Mouse (Mus musculus): ENCODE data around the gene Cpn2. TPM values are rescaled to one million over a fixed set of nuclear protein-coding genes. Genes with fewer than 3 reads are reported as not detected.

Gene Cpn2
- polyA plus RNA-seq (2012; rRNA removed) (4.8 and 5.6 TPM in 2 replicates), polyA plus RNA-seq (2014; fragmentation: Nextera tagmentation; extraction: Ambion mirVana) (2.1 and 2.8 TPM in 2 replicates)

DNA sequence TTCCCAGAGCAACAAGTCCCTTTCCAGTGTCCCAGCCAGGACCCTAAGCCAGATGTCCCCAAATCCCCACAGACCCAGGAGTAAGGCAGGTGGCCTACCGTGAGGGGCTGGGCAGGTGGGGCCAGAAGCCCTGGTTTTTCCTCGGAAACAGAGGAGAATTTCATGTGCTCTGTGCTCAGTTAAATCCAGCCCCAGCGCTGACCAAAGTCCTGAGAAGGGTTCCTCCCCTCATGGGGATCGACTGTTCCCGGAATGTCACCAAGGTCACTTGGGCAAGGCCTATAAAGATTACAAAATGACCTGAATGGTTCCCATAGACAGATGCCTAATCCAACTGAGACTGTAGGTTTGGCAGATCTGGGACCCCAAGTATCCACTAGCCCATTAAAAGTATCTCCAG is at the start of gene Cpn2:
Gene Cpn2 (minus strand): TSS at position 141 of the 400 bp plus-strand sequence.
- TF ChIP-seq EP300 (IDR thresholded peaks at IDR 0.05; ENCODE audit: low read depth) = no peak
- TF ChIP-seq CTCF (IDR thresholded peaks at IDR 0.05; ENCODE audit: low read depth) = no peak
- Histone ChIP-seq H3K9ac (replicated peaks) (no peak within 1 kb of the TSS; the same call in 1 of the 2 replicates), H3K27me3 (ENCODE audit: control insufficient read depth, insufficient read depth, low read length) (no peaks in the 10 kb centered on the region), H3K4me3 (ENCODE audit: insufficient read depth in 1 of 2, low read depth in 2 of 2, low read length in 2 of 2) (peak within 1 kb of the TSS; percentile 26 to 50), H3K36me3 (replicated peaks; ENCODE audit: control insufficient read depth, insufficient read depth, low read depth) (no peaks in the 10 kb centered on the region), H3K4me1 (replicated peaks; ENCODE audit: control insufficient read depth in 2 of 2, insufficient read depth in 2 of 2, low read length in 1 of 2) (no peaks in the 10 kb centered on the region), H3K27ac (no peak within 1 kb of the TSS), H3K4me2 (ENCODE audit: low read depth) (peak within 1 kb of the TSS; percentile 49), H3K9me3 (ENCODE audit: control insufficient read depth, low read length) (no peaks in the 10 kb centered on the region)
- 0 out of 2 replicates have a peak, but pooled peaks have one; percentile 41 for ATAC-seq (ENCODE audit: insufficient read depth)
- 40% methylated on average over 5 of the region's 5 CpGs for WGBS (ENCODE audit: insufficient replicate concordance)
- peak in 2 of 3 experiments; percentile 15 to 17 for DNase-seq (ENCODE audit: low read depth in 3 of 3, low spot score in 3 of 3)

DNA sequence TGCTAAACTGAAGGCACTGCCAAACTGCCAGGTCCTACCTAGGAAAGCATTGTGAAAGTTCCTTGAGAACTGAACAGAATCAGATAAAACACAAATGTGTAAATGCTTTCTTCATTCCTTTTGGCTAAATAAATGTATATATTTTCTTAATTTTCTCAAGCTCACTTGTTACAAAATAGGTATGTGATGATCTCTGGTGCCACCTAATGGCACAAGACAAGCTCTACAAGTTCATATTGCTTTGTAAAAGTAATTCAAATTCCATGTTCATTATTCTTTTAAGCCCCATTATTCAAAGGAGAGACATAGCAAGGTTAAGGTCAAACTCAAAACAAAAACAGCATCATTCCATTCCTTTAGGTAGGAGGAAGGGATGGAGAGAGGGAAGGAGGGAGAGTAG is 46.9 kb upstream of the Cpn2 start:
- H3K4me3 ChIP-seq (ENCODE audit: insufficient read depth in 1 of 2, low read depth in 2 of 2, low read length in 2 of 2) = no peak overlapping the region
- no peak overlapping the region for H3K9ac ChIP-seq (replicated peaks)
- peaks cover 8 to 18% of the 10 kb centered on the region in 2 experiments for H3K4me1 ChIP-seq (replicated peaks; ENCODE audit: control insufficient read depth in 2 of 2, insufficient read depth in 2 of 2, low read length in 1 of 2)
- DNase-seq (ENCODE audit: low read depth in 3 of 3, low spot score in 3 of 3) (no peak), ATAC-seq (ENCODE audit: insufficient read depth) (no peak)
- TF ChIP-seq CTCF (IDR thresholded peaks at IDR 0.05; ENCODE audit: low read depth) = peak; percentile 41; the same call in 1 of the 2 replicates
- no peak for TF ChIP-seq EP300 (IDR thresholded peaks at IDR 0.05; ENCODE audit: low read depth)
- H3K27ac ChIP-seq = no peak overlapping the region
- H3K4me2 ChIP-seq (ENCODE audit: low read depth) = no peak overlapping the region
- peaks cover 12% of the 10 kb centered on the region; the same call in 1 of the 2 replicates for H3K36me3 ChIP-seq (replicated peaks; ENCODE audit: control insufficient read depth, insufficient read depth, low read depth)
- H3K27me3 ChIP-seq (ENCODE audit: control insufficient read depth, insufficient read depth, low read length) = peaks cover 6% of the 10 kb centered on the region
- H3K9me3 ChIP-seq (ENCODE audit: control insufficient read depth, low read length) = no peaks in the 10 kb centered on the region

DNA sequence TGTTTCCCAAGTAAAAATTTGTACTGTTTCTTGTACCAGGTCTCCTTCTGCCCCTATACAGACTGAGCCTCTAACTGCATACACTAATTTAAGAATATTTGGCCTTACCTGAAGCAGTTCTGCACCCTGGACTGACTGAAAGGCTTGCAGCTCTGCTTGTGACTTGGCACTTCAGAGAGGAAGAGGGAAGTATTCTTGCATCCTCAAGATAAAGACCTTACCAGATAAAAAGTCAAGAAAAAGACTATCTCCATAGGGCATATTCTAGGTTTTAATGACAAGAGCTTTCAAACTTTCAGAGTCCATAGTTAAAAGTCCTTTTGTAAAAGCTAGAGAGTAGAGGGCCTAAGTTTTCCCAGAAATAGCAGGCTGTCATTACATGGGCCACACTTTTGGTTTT is 43.3 kb upstream of the Cpn2 start, which contains the start of gene Gp5:
Gene Gp5 (minus strand): TSS at position 133 of the 400 bp plus-strand sequence.
- no peak within 1 kb of the TSS for H3K27ac ChIP-seq
- H3K4me2 ChIP-seq (ENCODE audit: low read depth) = peak within 1 kb of the TSS; percentile 67
- H3K9me3 ChIP-seq (ENCODE audit: control insufficient read depth, low read length) = no peaks in the 10 kb centered on the region
- TF ChIP-seq EP300 (IDR thresholded peaks at IDR 0.05; ENCODE audit: low read depth) (peak; percentile 67), CTCF (IDR thresholded peaks at IDR 0.05; ENCODE audit: low read depth) (no peak)
- H3K4me3 ChIP-seq (ENCODE audit: insufficient read depth in 1 of 2, low read depth in 2 of 2, low read length in 2 of 2) = peak within 1 kb of the TSS; percentile 12 to 60
- H3K4me1 ChIP-seq (replicated peaks; ENCODE audit: control insufficient read depth in 2 of 2, insufficient read depth in 2 of 2, low read length in 1 of 2) = peaks cover 8 to 18% of the 10 kb centered on the region in 2 experiments
- peaks cover 28% of the 10 kb centered on the region for H3K27me3 ChIP-seq (ENCODE audit: control insufficient read depth, insufficient read depth, low read length)
- ATAC-seq (ENCODE audit: insufficient read depth) = peak; percentile 72; the same call in 1 of the 2 replicates
- H3K36me3 ChIP-seq (replicated peaks; ENCODE audit: control insufficient read depth, insufficient read depth, low read depth) = peaks cover 5% of the 10 kb centered on the region; the same call in 1 of the 2 replicates
- peak in 2 of 3 experiments; percentile 14 to 23 for DNase-seq (ENCODE audit: low read depth in 3 of 3, low spot score in 3 of 3)
- H3K9ac ChIP-seq (replicated peaks) = no peak within 1 kb of the TSS

DNA sequence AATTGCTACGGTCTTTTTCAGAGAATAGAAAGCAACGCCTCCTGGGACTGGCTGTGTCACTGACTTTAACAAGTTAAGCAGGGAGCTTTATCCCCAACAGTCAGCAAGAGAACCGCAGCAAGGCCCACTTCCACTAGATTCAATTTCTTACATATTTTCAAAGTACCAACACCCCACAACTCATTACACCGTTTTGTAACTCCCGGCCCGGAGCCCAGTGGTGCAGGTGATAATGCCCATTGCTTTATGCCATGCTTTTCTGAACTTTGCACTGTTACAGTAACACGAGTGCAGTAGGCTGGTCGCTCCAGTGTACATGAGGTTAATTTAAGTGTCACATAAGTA is 42.8 kb upstream of the Cpn2 start:
- peaks cover 28% of the 10 kb centered on the region for H3K27me3 ChIP-seq (ENCODE audit: control insufficient read depth, insufficient read depth, low read length)
- 0 out of 4 replicates have a peak overlapping the region, but pooled peaks of 1 of the 2 experiments have one; percentile 3 for H3K4me3 ChIP-seq (ENCODE audit: insufficient read depth in 1 of 2, low read depth in 2 of 2, low read length in 2 of 2)
- no peaks in the 10 kb centered on the region for H3K9me3 ChIP-seq (ENCODE audit: control insufficient read depth, low read length)
- DNase-seq (ENCODE audit: low read depth in 3 of 3, low spot score in 3 of 3) = no peak
- H3K27ac ChIP-seq = no peak overlapping the region
- 17% methylated on average over 8 of the region's 8 CpGs for WGBS (ENCODE audit: insufficient replicate concordance)
- no peak for TF ChIP-seq EP300 (IDR thresholded peaks at IDR 0.05; ENCODE audit: low read depth)
- no peak for ATAC-seq (ENCODE audit: insufficient read depth)
- peaks cover 3% of the 10 kb centered on the region; the same call in 1 of the 2 replicates for H3K36me3 ChIP-seq (replicated peaks; ENCODE audit: control insufficient read depth, insufficient read depth, low read depth)
- H3K9ac ChIP-seq (replicated peaks) = no peak overlapping the region
- H3K4me1 ChIP-seq (replicated peaks; ENCODE audit: control insufficient read depth in 2 of 2, insufficient read depth in 2 of 2, low read length in 1 of 2) = peaks cover 8 to 18% of the 10 kb centered on the region in 2 experiments
- peak overlapping the region; percentile 67 for H3K4me2 ChIP-seq (ENCODE audit: low read depth)

DNA sequence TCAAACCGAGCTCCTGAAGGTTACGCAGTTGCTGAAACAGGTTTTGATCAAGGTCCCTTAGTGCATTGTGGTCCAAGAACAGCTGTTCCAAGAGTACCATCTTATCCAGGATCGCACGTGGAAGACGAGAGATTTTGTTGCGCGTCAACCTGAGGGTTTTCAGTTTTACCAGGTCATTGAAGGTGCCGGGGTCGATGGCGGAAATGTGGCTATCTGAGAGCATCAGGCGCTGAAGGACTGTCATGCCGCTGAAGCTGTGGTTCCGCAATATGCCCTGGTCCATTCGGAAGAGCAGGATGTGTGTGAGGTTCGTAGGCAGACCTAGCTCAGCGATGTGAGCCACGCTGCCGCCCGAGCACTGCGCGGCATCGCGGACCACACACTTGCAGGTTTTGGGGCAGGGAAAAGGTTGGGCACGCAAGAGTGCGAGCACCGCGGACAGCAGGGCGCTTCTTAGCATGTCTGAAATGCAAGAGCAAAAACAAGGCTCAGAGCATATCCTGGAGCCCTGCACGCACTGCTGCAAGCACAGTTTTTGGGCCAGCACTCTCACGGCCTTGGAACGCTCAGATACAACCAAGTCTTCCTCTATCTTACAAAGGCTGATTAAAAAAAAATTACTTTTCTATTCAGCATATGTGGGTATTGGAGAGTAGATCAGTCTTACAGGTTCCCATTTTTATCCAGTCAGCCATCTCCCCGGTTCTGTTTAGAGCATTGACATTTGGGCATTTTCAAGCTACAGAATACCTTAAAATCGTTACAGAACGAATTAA is 42.3 kb upstream of the Cpn2 start:
- peaks cover 8 to 18% of the 10 kb centered on the region in 2 experiments for H3K4me1 ChIP-seq (replicated peaks; ENCODE audit: control insufficient read depth in 2 of 2, insufficient read depth in 2 of 2, low read length in 1 of 2)
- H3K36me3 ChIP-seq (replicated peaks; ENCODE audit: control insufficient read depth, insufficient read depth, low read depth) = no peaks in the 10 kb centered on the region; the same call in 1 of the 2 replicates
- ATAC-seq (ENCODE audit: insufficient read depth) (no peak), DNase-seq (ENCODE audit: low read depth in 3 of 3, low spot score in 3 of 3) (no peak)
- H3K4me3 ChIP-seq (ENCODE audit: insufficient read depth in 1 of 2, low read depth in 2 of 2, low read length in 2 of 2) = peak overlapping the region; percentile 12 to 60
- WGBS (ENCODE audit: insufficient replicate concordance) = 1% methylated on average over 34 of the region's 34 CpGs
- no peak overlapping the region; the same call in 1 of the 2 replicates for H3K9ac ChIP-seq (replicated peaks)
- peak overlapping the region; percentile 67 for H3K4me2 ChIP-seq (ENCODE audit: low read depth)
- no peak overlapping the region for H3K27ac ChIP-seq
- H3K9me3 ChIP-seq (ENCODE audit: control insufficient read depth, low read length) = no peaks in the 10 kb centered on the region
- peaks cover 28% of the 10 kb centered on the region for H3K27me3 ChIP-seq (ENCODE audit: control insufficient read depth, insufficient read depth, low read length)
- TF ChIP-seq CTCF (IDR thresholded peaks at IDR 0.05; ENCODE audit: low read depth) = no peak
- TF ChIP-seq EP300 (IDR thresholded peaks at IDR 0.05; ENCODE audit: low read depth) = no peak

Data from liver, embryonic 14.5 days (tissue).